Mouse (Mus musculus): ENCODE results near the gene Clcf1.
A peak's percentile ranks its signal among the peaks of the same experiment; 100 is the strongest.

Gene Clcf1

GRCm38 (mm10) chr19:4217140-4217539, 3.1 kb downstream of the Clcf1 start:
- no peak for DNase-seq (ENCODE audit: extremely low spot score, low read depth, low spot score)

- DNase-seq (ENCODE audit: extremely low spot score, low read depth, low spot score), result no peak
These were observed 3.8 kb downstream of the Clcf1 start for GRCm38 (mm10) chr19:4217855-4218254.

GRCm38 (mm10) chr19:4218293-4218692, 4.3 kb downstream of the Clcf1 start:
- no peak for DNase-seq (ENCODE audit: extremely low spot score, low read depth, low spot score)

GRCm38 (mm10) chr19:4218784-4219183, 4.7 kb downstream of the Clcf1 start:
- no peak for DNase-seq (ENCODE audit: extremely low spot score, low read depth, low spot score)

GRCm38 (mm10) chr19:4219943-4220342, 5.9 kb downstream of the Clcf1 start:
- no peak for DNase-seq (ENCODE audit: extremely low spot score, low read depth, low spot score)

- no peak for DNase-seq (ENCODE audit: extremely low spot score, low read depth, low spot score)
These were observed 6.4 kb downstream of the Clcf1 start for GRCm38 (mm10) chr19:4220416-4220815.

- no peak for DNase-seq (ENCODE audit: extremely low spot score, low read depth, low spot score)
These were observed 7.1 kb downstream of the Clcf1 start for GRCm38 (mm10) chr19:4220957-4221743.

- no peak for DNase-seq (ENCODE audit: extremely low spot score, low read depth, low spot score)
These were observed 8.1 kb downstream of the Clcf1 start for GRCm38 (mm10) chr19:4222165-4222564.

GRCm38 (mm10) chr19:4226779-4227178, 12.7 kb downstream of the Clcf1 start:
- DNase-seq (ENCODE audit: extremely low spot score, low read depth, low spot score), result no peak

GRCm38 (mm10) chr19:4227446-4227845, 13.4 kb downstream of the Clcf1 start:
- DNase-seq (ENCODE audit: extremely low spot score, low read depth, low spot score), result no peak

- DNase-seq (ENCODE audit: extremely low spot score, low read depth, low spot score), result peak; percentile 74
These were observed 14.0 kb downstream of the Clcf1 start for GRCm38 (mm10) chr19:4227894-4228678.

GRCm38 (mm10) chr19:4228891-4229290, 14.9 kb downstream of the Clcf1 start:
- DNase-seq (ENCODE audit: extremely low spot score, low read depth, low spot score), result no peak

- no peak for DNase-seq (ENCODE audit: extremely low spot score, low read depth, low spot score)
These were observed 15.5 kb downstream of the Clcf1 start for GRCm38 (mm10) chr19:4229451-4230076.

GRCm38 (mm10) chr19:4230415-4230814, 16.4 kb downstream of the Clcf1 start:
- DNase-seq (ENCODE audit: extremely low spot score, low read depth, low spot score), result no peak

- no peak for DNase-seq (ENCODE audit: extremely low spot score, low read depth, low spot score)
These were observed 17.5 kb downstream of the Clcf1 start, which contains the start of gene Pold4 for GRCm38 (mm10) chr19:4231253-4232185. Gene Pold4, plus strand, starts transcription at chr19:4231899.

GRCm38 (mm10) chr19:4232186-4232572, 18.1 kb downstream of the Clcf1 start:
- DNase-seq (ENCODE audit: extremely low spot score, low read depth, low spot score), result no peak

- DNase-seq (ENCODE audit: extremely low spot score, low read depth, low spot score), result no peak
These were observed 18.6 kb downstream of the Clcf1 start for GRCm38 (mm10) chr19:4232651-4233050.

GRCm38 (mm10) chr19:4234548-4234947, 20.5 kb downstream of the Clcf1 start:
- DNase-seq (ENCODE audit: extremely low spot score, low read depth, low spot score), result no peak

- DNase-seq (ENCODE audit: extremely low spot score, low read depth, low spot score), result no peak
These were observed 26.2 kb downstream of the Clcf1 start for GRCm38 (mm10) chr19:4240247-4240668.

- DNase-seq (ENCODE audit: extremely low spot score, low read depth, low spot score), result no peak
These were observed 28.4 kb downstream of the Clcf1 start for GRCm38 (mm10) chr19:4242416-4242815.

GRCm38 (mm10) chr19:4244775-4245174, 30.7 kb downstream of the Clcf1 start:
- DNase-seq (ENCODE audit: extremely low spot score, low read depth, low spot score), result no peak
